Mouse (Mus musculus) CD4-positive, CD25-positive, alpha-beta regulatory T cell (primary cell): ENCODE measurements around the gene Gucy1b1. TPM values are rescaled to one million over a fixed set of nuclear protein-coding genes. Genes with fewer than 3 reads are reported as not detected.

Source experiments
- polyA plus RNA-seq: library from polyadenylated mRNA; unstranded; fragments of 100-300 nt; shearing (Covaris generic); gene quantifications from one replicate; pipeline ENCODE4 v1.2.1, GENCODE M21; 2017

Gene Gucy1b1
- polyA plus RNA-seq = 2.7 TPM

GRCm38 (mm10) chr3:82074201-82074851, at the start of gene Gucy1b1:
Gucy1b1 (minus strand) TSS chr3:82074689.

Other genes with a start within 250 kb of the Gucy1b1 start
- 56.0 TPM for gene Ctso, start 142.1 kb downstream of the Gucy1b1 start, polyA plus RNA-seq
- 0.45 TPM for gene Tdo2, start 98.5 kb downstream of the Gucy1b1 start, polyA plus RNA-seq
- gene Asic5, start 92.4 kb downstream of the Gucy1b1 start, polyA plus RNA-seq = not detected
- 8.1 TPM for gene Gucy1a1, start 71.1 kb upstream of the Gucy1b1 start, polyA plus RNA-seq